Mouse (Mus musculus) olfactory bulb, adult 2 months (tissue): ENCODE data around the gene Men1. TPM values are rescaled to one million over a fixed set of nuclear protein-coding genes. Genes with fewer than 3 reads are reported as not detected.

Source experiments
- H3K27ac ChIP-seq: fragments of 200-500 bp; 2 replicates; pipeline ENCODE4 v1.5.1; 2012; ENCODE audit warnings: low read depth, low read length; ENCODE audit not compliant: insufficient read depth
- H3K4me1 ChIP-seq: fragments of 200-500 bp; 2 replicates; pipeline ENCODE4 v1.6.1; 2012; ENCODE audit warnings: low read length; ENCODE audit not compliant: control insufficient read depth, insufficient read depth
- H3K4me3 ChIP-seq: fragments of 200-500 bp; 2 replicates; pipeline ENCODE4 v1.5.1; 2012; ENCODE audit warnings: mild to moderate bottlenecking, low read depth, low read length, moderate library complexity; ENCODE audit not compliant: insufficient read depth
- CTCF ChIP-seq: fragments of 200-500 bp; IDR thresholded peaks from 2 replicates; pipeline ENCODE4 v1.5.1; 2012; ENCODE audit warnings: low read depth, mild to moderate bottlenecking, low read length, moderate library complexity; ENCODE audit not compliant: insufficient read depth
- POLR2A ChIP-seq: fragments of 200-500 bp; IDR thresholded peaks from 2 replicates; pipeline ENCODE4 v1.6.1; 2012; ENCODE audit warnings: mild to moderate bottlenecking, low read depth, low read length, moderate library complexity; ENCODE audit not compliant: insufficient read depth
- WGBS: fragments of 180-500 bp; shearing (Covaris S2); methylation state at CpG from one replicate; pipeline ENCODE4 v1.1.7; 2018; 5-methylcytosine and 5-hydroxymethylcytosine counted together
- polyA plus RNA-seq: library from polyadenylated mRNA; stranded (reverse); fragments of >200 nt; gene quantifications from 2 replicates; pipeline ENCODE4 v1.2.4, GENCODE M21; 2012; ENCODE audit warnings: low replicate concordance; ENCODE audit not compliant: missing spikeins, insufficient read depth, insufficient read length

Men1 gene
- polyA plus RNA-seq, 1 experiment = not detected

GRCm38 (mm10) chr19:6291117-6291781 is 43.5 kb upstream of the Men1 start:
- Histone ChIP-seq H3K4me1 (peaks cover 22% of the 10 kb centered on the region), H3K27ac (no peak overlapping the region), H3K4me3 (no peak overlapping the region)
- WGBS = 74% methylated on average over 10 of the region's 10 CpGs
- TF ChIP-seq POLR2A = no peak
- TF ChIP-seq CTCF = no peak

DNA sequence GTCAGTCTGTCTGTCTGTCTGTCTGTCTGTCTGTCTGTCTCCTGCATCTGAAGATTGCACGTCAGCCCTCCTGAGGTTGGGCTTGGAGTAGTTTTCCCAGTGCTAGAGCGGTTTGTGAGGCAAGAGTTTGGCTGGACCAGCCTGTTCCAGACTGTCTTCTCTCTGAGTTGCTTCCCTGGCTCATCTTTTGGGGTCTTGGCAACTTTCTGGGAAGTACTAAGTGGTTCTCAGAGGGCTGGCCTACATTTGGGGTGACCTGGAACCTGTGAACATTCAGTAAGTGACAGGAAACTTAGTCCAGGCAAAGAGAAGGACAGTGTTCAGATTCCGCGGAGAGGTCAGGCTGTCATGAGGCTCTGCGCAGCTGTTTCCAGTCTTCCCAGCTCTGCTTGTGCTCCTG is 42.5 kb upstream of the Men1 start:
- no peak overlapping the region for H3K4me3 ChIP-seq
- H3K4me1 ChIP-seq = peaks cover 19% of the 10 kb centered on the region
- H3K27ac ChIP-seq = no peak overlapping the region
- WGBS = 89% methylated on average over 5 of the region's 5 CpGs
- TF ChIP-seq CTCF (no peak), POLR2A (no peak)

DNA sequence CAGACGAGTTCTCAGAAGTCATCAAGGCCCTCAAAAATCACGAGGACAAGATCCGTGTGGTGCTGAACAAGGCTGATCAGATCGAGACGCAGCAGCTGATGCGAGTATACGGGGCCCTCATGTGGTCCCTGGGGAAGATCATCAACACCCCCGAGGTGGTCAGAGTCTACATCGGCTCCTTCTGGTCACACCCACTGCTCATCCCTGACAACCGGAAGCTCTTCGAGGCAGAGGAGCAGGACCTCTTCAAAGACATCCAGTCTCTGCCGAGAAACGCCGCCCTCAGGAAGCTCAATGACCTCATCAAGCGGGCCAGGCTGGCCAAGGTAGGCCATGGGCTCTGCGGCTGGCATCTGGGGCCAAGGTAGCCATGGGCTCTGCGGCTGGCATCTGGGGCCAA is 40.5 kb upstream of the Men1 start:
- 94% methylated on average over 17 of the region's 17 CpGs for WGBS
- Histone ChIP-seq H3K4me3 (no peak overlapping the region), H3K4me1 (peaks cover 24% of the 10 kb centered on the region), H3K27ac (no peak overlapping the region)
- TF ChIP-seq POLR2A = no peak
- no peak for TF ChIP-seq CTCF

DNA sequence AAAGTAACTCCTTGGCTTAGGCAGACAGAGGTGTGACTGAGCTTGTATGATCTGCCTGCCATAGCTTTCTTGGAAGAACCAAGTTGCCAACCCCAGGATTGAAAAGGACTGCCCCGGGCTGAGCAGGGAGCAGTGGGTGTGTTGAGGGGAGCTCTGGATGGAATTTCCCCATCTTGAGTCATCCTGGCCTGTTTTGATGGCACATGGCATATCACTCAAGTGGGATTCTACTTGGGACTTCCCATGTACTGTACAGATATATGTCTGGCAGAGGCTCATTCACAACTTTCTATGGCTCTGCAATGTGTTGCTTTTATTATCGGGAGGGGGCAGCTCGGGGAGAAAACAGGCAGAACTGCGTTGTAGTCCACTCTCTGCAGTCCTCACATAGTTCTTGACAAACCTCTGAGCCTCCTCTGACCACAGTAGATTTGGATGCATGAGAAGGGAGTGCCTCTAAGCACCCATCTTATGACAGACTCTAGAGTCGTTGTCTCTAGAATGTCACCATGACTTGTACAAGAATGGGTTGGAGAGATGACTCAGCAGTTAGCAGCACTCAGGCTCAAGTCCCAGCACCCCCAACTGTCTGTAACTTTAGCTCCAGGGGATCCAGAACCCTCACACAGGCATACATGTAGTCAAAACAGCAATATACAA is 38.1 kb upstream of the Men1 start:
- H3K4me1 ChIP-seq = peaks cover 21% of the 10 kb centered on the region
- WGBS = 85% methylated on average over 5 of the region's 5 CpGs
- TF ChIP-seq POLR2A = no peak
- TF ChIP-seq CTCF = no peak
- no peak overlapping the region for H3K27ac ChIP-seq
- H3K4me3 ChIP-seq = no peak overlapping the region

GRCm38 (mm10) chr19:6297641-6298040 is 37.1 kb upstream of the Men1 start:
- 66% methylated on average over 9 of the region's 9 CpGs for WGBS
- Histone ChIP-seq H3K27ac (peak overlapping the region; percentile 18), H3K4me3 (no peak overlapping the region), H3K4me1 (peaks cover 24% of the 10 kb centered on the region)
- no peak for TF ChIP-seq POLR2A
- no peak for TF ChIP-seq CTCF

GRCm38 (mm10) chr19:6299003-6299402 is 35.8 kb upstream of the Men1 start:
- Histone ChIP-seq H3K4me1 (peaks cover 30% of the 10 kb centered on the region), H3K27ac (no peak overlapping the region), H3K4me3 (no peak overlapping the region)
- WGBS = 88% methylated on average over 4 of the region's 4 CpGs
- TF ChIP-seq CTCF (no peak), POLR2A (no peak)

DNA sequence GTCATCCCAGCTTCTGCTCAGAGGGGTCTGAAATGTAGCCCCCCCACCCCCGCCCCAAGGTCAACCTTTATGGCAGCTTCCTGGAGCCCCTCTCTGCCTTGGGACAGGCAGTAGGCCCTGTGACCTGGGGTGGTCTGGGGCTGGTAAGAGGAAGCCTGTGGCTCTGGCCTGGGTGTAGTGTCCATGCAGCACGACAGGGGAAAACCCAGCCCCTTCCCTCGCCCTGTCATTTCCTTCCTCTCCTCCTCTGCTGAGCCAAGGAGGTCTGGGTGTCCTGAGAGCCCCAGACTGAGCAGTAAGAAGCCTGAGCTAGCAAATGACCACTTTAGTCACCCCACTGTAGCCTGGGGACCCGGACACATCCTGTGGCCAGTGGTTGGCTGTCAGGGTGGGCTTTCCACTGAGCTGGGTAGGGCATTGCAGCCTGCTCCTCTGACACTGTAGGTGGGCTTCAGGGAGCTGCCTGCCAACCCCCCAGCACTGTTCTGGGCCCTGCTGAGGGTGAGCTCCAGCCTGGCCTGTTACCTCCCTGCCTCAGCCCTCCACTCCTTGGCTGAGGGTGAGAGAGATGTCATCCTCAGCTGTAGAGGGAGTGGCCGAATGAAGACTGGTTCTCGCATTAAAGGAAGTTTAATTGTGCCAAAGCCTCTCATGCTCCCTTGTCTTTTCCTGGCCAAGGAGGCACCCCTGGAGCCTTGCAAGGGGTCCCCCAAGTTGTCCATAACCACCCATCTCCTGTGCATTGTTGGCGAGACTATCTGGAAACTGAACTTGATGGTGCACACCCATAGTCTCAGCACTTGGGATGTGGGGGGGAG is 35.1 kb upstream of the Men1 start:
- no peak overlapping the region for H3K4me3 ChIP-seq
- TF ChIP-seq POLR2A (no peak), CTCF (no peak)
- WGBS = 86% methylated on average over 7 of the region's 7 CpGs
- peaks cover 26% of the 10 kb centered on the region for H3K4me1 ChIP-seq
- H3K27ac ChIP-seq = no peak overlapping the region

GRCm38 (mm10) chr19:6300402-6300841 is 34.4 kb upstream of the Men1 start:
- Histone ChIP-seq H3K4me1 (peaks cover 27% of the 10 kb centered on the region), H3K4me3 (no peak overlapping the region), H3K27ac (no peak overlapping the region)
- 79% methylated on average over 7 of the region's 7 CpGs for WGBS
- TF ChIP-seq CTCF (no peak), POLR2A (no peak)

DNA sequence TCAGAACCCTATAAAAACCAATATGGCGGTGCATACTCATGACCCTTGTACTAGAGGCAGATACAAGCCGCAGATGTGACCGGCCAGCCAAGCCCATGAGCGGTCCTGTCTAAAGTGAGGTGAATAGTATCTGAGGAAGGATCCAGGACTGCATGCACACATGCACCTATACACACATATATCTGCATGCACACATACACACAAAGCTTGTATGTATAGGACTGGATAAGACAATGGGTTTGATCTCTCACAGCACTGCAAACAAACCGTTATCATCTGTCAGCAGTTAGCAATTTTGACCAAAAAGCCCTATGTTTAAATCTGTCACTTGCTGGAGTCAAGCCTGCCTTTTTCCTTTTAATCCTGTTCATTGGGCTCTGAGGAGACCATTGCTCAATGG is 32.7 kb upstream of the Men1 start:
- H3K4me1 ChIP-seq = peaks cover 27% of the 10 kb centered on the region
- H3K4me3 ChIP-seq = no peak overlapping the region
- 84% methylated on average over 5 of the region's 5 CpGs for WGBS
- no peak for TF ChIP-seq CTCF
- no peak for TF ChIP-seq POLR2A
- H3K27ac ChIP-seq = no peak overlapping the region
